Mouse (Mus musculus): Measurements from ENCODE around the gene Strbp. TPM values are rescaled to one million over a fixed set of nuclear protein-coding genes. Genes with fewer than 3 reads are reported as not detected.
"Not testable (repeated sequence)": the region's sequence is repeated elsewhere in the genome, so short reads cannot be mapped to it uniquely, and the experiment has no call there.

The Strbp gene
- polyA plus RNA-seq, 1 experiment from 2014 or later = 142 TPM

- Histone ChIP-seq H3K27me3 (ENCODE audit: control insufficient read depth, insufficient read depth, low read length) (no peaks in the 10 kb centered on the region), H3K36me3 (ENCODE audit: control insufficient read depth, insufficient read depth, low read length) (peaks cover 9% of the 10 kb centered on the region; the same call in 1 of the 2 replicates), H3K4me3 (ENCODE audit: low read depth, low read length) (peak overlapping the region; percentile 32), H3K9me3 (ENCODE audit: control insufficient read depth, low read length) (no peaks in the 10 kb centered on the region), H3K4me2 (ENCODE audit: low read depth, low read length) (peak overlapping the region; percentile 59), H3K27ac (ENCODE audit: low read depth, low read length) (peak overlapping the region; percentile 87), H3K4me1 (ENCODE audit: control insufficient read depth, insufficient read depth, low read length) (peaks cover 18% of the 10 kb centered on the region), H3K9ac (replicated peaks; ENCODE audit: low read depth, low read length) (peak overlapping the region; percentile 67)
- 19% methylated on average over 4 of the region's 4 CpGs for WGBS
- peak; percentile 78 for ATAC-seq (ENCODE audit: low read depth)
These were observed 186.7 kb downstream of the Strbp start for GRCm38 (mm10) chr2:37516922-37517462.

- H3K27me3 ChIP-seq (ENCODE audit: control insufficient read depth, insufficient read depth, low read length) = no peaks in the 10 kb centered on the region
- peaks cover 12% of the 10 kb centered on the region; the same call in 1 of the 2 replicates for H3K36me3 ChIP-seq (ENCODE audit: control insufficient read depth, insufficient read depth, low read length)
- peaks cover 18% of the 10 kb centered on the region for H3K4me1 ChIP-seq (ENCODE audit: control insufficient read depth, insufficient read depth, low read length)
- H3K27ac ChIP-seq (ENCODE audit: low read depth, low read length) = peak within 1 kb of the TSS; percentile 87
- peak; percentile 90 for ATAC-seq (ENCODE audit: low read depth)
- H3K4me2 ChIP-seq (ENCODE audit: low read depth, low read length) = peak within 1 kb of the TSS; percentile 59
- 17% methylated on average over 11 of the region's 11 CpGs for WGBS
- no peaks in the 10 kb centered on the region for H3K9me3 ChIP-seq (ENCODE audit: control insufficient read depth, low read length)
- peak within 1 kb of the TSS; percentile 67 for H3K9ac ChIP-seq (replicated peaks; ENCODE audit: low read depth, low read length)
- peak within 1 kb of the TSS; percentile 32 for H3K4me3 ChIP-seq (ENCODE audit: low read depth, low read length)
These were observed 187.5 kb downstream of the Strbp start, which contains the start of gene Gpr21 for GRCm38 (mm10) chr2:37516030-37516710. Gene Gpr21 (plus strand): TSS chr2:37516332.

GRCm38 (mm10) chr2:37511134-37511901, 192.3 kb downstream of the Strbp start:
- Histone ChIP-seq H3K4me1 (ENCODE audit: control insufficient read depth, insufficient read depth, low read length) (no peaks in the 10 kb centered on the region; the same call in 1 of the 2 replicates), H3K4me2 (ENCODE audit: low read depth, low read length) (no peak overlapping the region), H3K27ac (ENCODE audit: low read depth, low read length) (no peak overlapping the region), H3K9ac (replicated peaks; ENCODE audit: low read depth, low read length) (no peak overlapping the region), H3K36me3 (ENCODE audit: control insufficient read depth, insufficient read depth, low read length) (peaks cover 24% of the 10 kb centered on the region; the same call in 1 of the 2 replicates), H3K9me3 (ENCODE audit: control insufficient read depth, low read length) (no peaks in the 10 kb centered on the region), H3K27me3 (ENCODE audit: control insufficient read depth, insufficient read depth, low read length) (no peaks in the 10 kb centered on the region), H3K4me3 (ENCODE audit: low read depth, low read length) (no peak overlapping the region)
- no peak for ATAC-seq (ENCODE audit: low read depth)
- 95% methylated on average over 4 of the region's 4 CpGs for WGBS

- not testable (repeated sequence) for H3K9ac ChIP-seq (replicated peaks; ENCODE audit: low read depth, low read length); ATAC-seq (ENCODE audit: low read depth); H3K4me2 ChIP-seq (ENCODE audit: low read depth, low read length); H3K27me3 ChIP-seq (ENCODE audit: control insufficient read depth, insufficient read depth, low read length); H3K27ac ChIP-seq (ENCODE audit: low read depth, low read length); H3K4me3 ChIP-seq (ENCODE audit: low read depth, low read length); H3K9me3 ChIP-seq (ENCODE audit: control insufficient read depth, low read length); H3K4me1 ChIP-seq (ENCODE audit: control insufficient read depth, insufficient read depth, low read length)
- 89% methylated on average over 2 of the region's 2 CpGs for WGBS
- peaks cover 22% of the 10 kb centered on the region for H3K36me3 ChIP-seq (ENCODE audit: control insufficient read depth, insufficient read depth, low read length)
These were observed 197.8 kb downstream of the Strbp start for GRCm38 (mm10) chr2:37505856-37506255.

GRCm38 (mm10) chr2:37497321-37497720, 206.3 kb downstream of the Strbp start:
- H3K27me3 ChIP-seq (ENCODE audit: control insufficient read depth, insufficient read depth, low read length) = no peaks in the 10 kb centered on the region
- WGBS = 93% methylated on average over 4 of the region's 4 CpGs
- no peak overlapping the region for H3K9ac ChIP-seq (replicated peaks; ENCODE audit: low read depth, low read length)
- H3K4me2 ChIP-seq (ENCODE audit: low read depth, low read length) = no peak overlapping the region
- peaks cover 22% of the 10 kb centered on the region for H3K36me3 ChIP-seq (ENCODE audit: control insufficient read depth, insufficient read depth, low read length)
- no peaks in the 10 kb centered on the region for H3K9me3 ChIP-seq (ENCODE audit: control insufficient read depth, low read length)
- no peak overlapping the region for H3K4me3 ChIP-seq (ENCODE audit: low read depth, low read length)
- no peak for ATAC-seq (ENCODE audit: low read depth)
- no peak overlapping the region for H3K27ac ChIP-seq (ENCODE audit: low read depth, low read length)
- no peaks in the 10 kb centered on the region for H3K4me1 ChIP-seq (ENCODE audit: control insufficient read depth, insufficient read depth, low read length)

GRCm38 (mm10) chr2:37488956-37489355, 214.7 kb downstream of the Strbp start:
- 93% methylated on average over 2 of the region's 2 CpGs for WGBS
- ATAC-seq (ENCODE audit: low read depth) = no peak
- H3K4me3 ChIP-seq (ENCODE audit: low read depth, low read length) = no peak overlapping the region
- H3K9me3 ChIP-seq (ENCODE audit: control insufficient read depth, low read length) = no peaks in the 10 kb centered on the region
- H3K27me3 ChIP-seq (ENCODE audit: control insufficient read depth, insufficient read depth, low read length) = no peaks in the 10 kb centered on the region
- H3K4me2 ChIP-seq (ENCODE audit: low read depth, low read length) = no peak overlapping the region
- no peak overlapping the region for H3K27ac ChIP-seq (ENCODE audit: low read depth, low read length)
- no peak overlapping the region for H3K9ac ChIP-seq (replicated peaks; ENCODE audit: low read depth, low read length)
- H3K36me3 ChIP-seq (ENCODE audit: control insufficient read depth, insufficient read depth, low read length) = peaks cover 36% of the 10 kb centered on the region
- H3K4me1 ChIP-seq (ENCODE audit: control insufficient read depth, insufficient read depth, low read length) = no peaks in the 10 kb centered on the region

GRCm38 (mm10) chr2:37486408-37486807, 217.3 kb downstream of the Strbp start:
- Histone ChIP-seq H3K27ac (ENCODE audit: low read depth, low read length) (no peak overlapping the region), H3K4me2 (ENCODE audit: low read depth, low read length) (no peak overlapping the region), H3K36me3 (ENCODE audit: control insufficient read depth, insufficient read depth, low read length) (peaks cover 37% of the 10 kb centered on the region), H3K9me3 (ENCODE audit: control insufficient read depth, low read length) (no peaks in the 10 kb centered on the region), H3K9ac (replicated peaks; ENCODE audit: low read depth, low read length) (no peak overlapping the region), H3K27me3 (ENCODE audit: control insufficient read depth, insufficient read depth, low read length) (no peaks in the 10 kb centered on the region), H3K4me1 (ENCODE audit: control insufficient read depth, insufficient read depth, low read length) (no peaks in the 10 kb centered on the region), H3K4me3 (ENCODE audit: low read depth, low read length) (no peak overlapping the region)
- ATAC-seq (ENCODE audit: low read depth) = no peak

- Histone ChIP-seq H3K4me3 (ENCODE audit: low read depth, low read length) (no peak overlapping the region), H3K4me1 (ENCODE audit: control insufficient read depth, insufficient read depth, low read length) (no peaks in the 10 kb centered on the region), H3K36me3 (ENCODE audit: control insufficient read depth, insufficient read depth, low read length) (peaks cover 37% of the 10 kb centered on the region), H3K27me3 (ENCODE audit: control insufficient read depth, insufficient read depth, low read length) (no peaks in the 10 kb centered on the region), H3K9me3 (ENCODE audit: control insufficient read depth, low read length) (no peaks in the 10 kb centered on the region), H3K9ac (replicated peaks; ENCODE audit: low read depth, low read length) (no peak overlapping the region), H3K27ac (ENCODE audit: low read depth, low read length) (no peak overlapping the region), H3K4me2 (ENCODE audit: low read depth, low read length) (no peak overlapping the region)
- WGBS = 88% methylated on average over 1 of the region's 1 CpGs
- ATAC-seq (ENCODE audit: low read depth) = no peak
These were observed 218.3 kb downstream of the Strbp start for GRCm38 (mm10) chr2:37485370-37485769.

GRCm38 (mm10) chr2:37484165-37484564, 219.5 kb downstream of the Strbp start:
- ATAC-seq (ENCODE audit: low read depth) = no peak
- no peaks in the 10 kb centered on the region for H3K9me3 ChIP-seq (ENCODE audit: control insufficient read depth, low read length)
- 92% methylated on average over 2 of the region's 2 CpGs for WGBS
- H3K4me1 ChIP-seq (ENCODE audit: control insufficient read depth, insufficient read depth, low read length) = no peaks in the 10 kb centered on the region
- H3K36me3 ChIP-seq (ENCODE audit: control insufficient read depth, insufficient read depth, low read length) = peaks cover 30% of the 10 kb centered on the region
- no peak overlapping the region for H3K4me2 ChIP-seq (ENCODE audit: low read depth, low read length)
- H3K9ac ChIP-seq (replicated peaks; ENCODE audit: low read depth, low read length) = no peak overlapping the region
- H3K27ac ChIP-seq (ENCODE audit: low read depth, low read length) = no peak overlapping the region
- no peak overlapping the region for H3K4me3 ChIP-seq (ENCODE audit: low read depth, low read length)
- H3K27me3 ChIP-seq (ENCODE audit: control insufficient read depth, insufficient read depth, low read length) = no peaks in the 10 kb centered on the region

Data from neural tube, embryonic 14.5 days (tissue).